Mouse (Mus musculus): ENCODE data around the gene Kif1a. TPM values are rescaled to one million over a fixed set of nuclear protein-coding genes. Genes with fewer than 3 reads are reported as not detected.

The Kif1a gene
- polyA plus RNA-seq, 1 experiment from 2014 or later, result 82.8 TPM

- H3K4me3 ChIP-seq (ENCODE audit: low read depth, low read length), result no peak overlapping the region
- H3K4me2 ChIP-seq (replicated peaks; ENCODE audit: low read depth, low read length), result no peak overlapping the region
- 83% methylated on average over 5 of the region's 5 CpGs for WGBS
- H3K4me1 ChIP-seq (replicated peaks; ENCODE audit: control insufficient read depth, insufficient read depth, low read length), result no peaks in the 10 kb centered on the region
- H3K36me3 ChIP-seq (ENCODE audit: control insufficient read depth, insufficient read depth, low read length), result peaks cover 3% of the 10 kb centered on the region; the same call in 1 of the 2 replicates
- no peak overlapping the region for H3K27ac ChIP-seq (ENCODE audit: low read depth, low read length)
- no peak overlapping the region for H3K9ac ChIP-seq (ENCODE audit: low read depth, low read length)
- DNase-seq (ENCODE audit: low spot score), result no peak
- no peaks in the 10 kb centered on the region for H3K9me3 ChIP-seq (ENCODE audit: control insufficient read depth, low read length)
- ATAC-seq (ENCODE audit: low FRiP score), result no peak; the same call in 1 of the 2 replicates
- no peaks in the 10 kb centered on the region for H3K27me3 ChIP-seq (ENCODE audit: control insufficient read depth, insufficient read depth, low read length)
Observed at GRCm38 (mm10) chr1:93063694-93064093, 38.1 kb downstream of the Kif1a start.

GRCm38 (mm10) chr1:93051124-93051833 lies 50.5 kb downstream of the Kif1a start:
- Histone ChIP-seq H3K9me3 (ENCODE audit: control insufficient read depth, low read length) (no peaks in the 10 kb centered on the region), H3K27me3 (ENCODE audit: control insufficient read depth, insufficient read depth, low read length) (no peaks in the 10 kb centered on the region), H3K4me3 (ENCODE audit: low read depth, low read length) (no peak overlapping the region), H3K36me3 (ENCODE audit: control insufficient read depth, insufficient read depth, low read length) (peaks cover 12% of the 10 kb centered on the region), H3K4me2 (replicated peaks; ENCODE audit: low read depth, low read length) (no peak overlapping the region), H3K4me1 (replicated peaks; ENCODE audit: control insufficient read depth, insufficient read depth, low read length) (no peaks in the 10 kb centered on the region), H3K27ac (ENCODE audit: low read depth, low read length) (no peak overlapping the region), H3K9ac (ENCODE audit: low read depth, low read length) (no peak overlapping the region)
- ATAC-seq (ENCODE audit: low FRiP score), result no peak
- peak; percentile 4 for DNase-seq (ENCODE audit: low spot score)
- 69% methylated on average over 18 of the region's 23 CpGs for WGBS

- H3K4me3 ChIP-seq (ENCODE audit: low read depth, low read length), result no peak overlapping the region
- no peaks in the 10 kb centered on the region for H3K27me3 ChIP-seq (ENCODE audit: control insufficient read depth, insufficient read depth, low read length)
- H3K36me3 ChIP-seq (ENCODE audit: control insufficient read depth, insufficient read depth, low read length), result peaks cover 5% of the 10 kb centered on the region
- no peaks in the 10 kb centered on the region for H3K9me3 ChIP-seq (ENCODE audit: control insufficient read depth, low read length)
- no peak overlapping the region for H3K9ac ChIP-seq (ENCODE audit: low read depth, low read length)
- H3K4me2 ChIP-seq (replicated peaks; ENCODE audit: low read depth, low read length), result no peak overlapping the region
- DNase-seq (ENCODE audit: low spot score), result no peak
- WGBS, result 86% methylated on average over 3 of the region's 3 CpGs
- no peak overlapping the region for H3K27ac ChIP-seq (ENCODE audit: low read depth, low read length)
- H3K4me1 ChIP-seq (replicated peaks; ENCODE audit: control insufficient read depth, insufficient read depth, low read length), result no peaks in the 10 kb centered on the region
- no peak for ATAC-seq (ENCODE audit: low FRiP score)
Observed at GRCm38 (mm10) chr1:93050071-93050470, 51.7 kb downstream of the Kif1a start.

GRCm38 (mm10) chr1:93046153-93046789 lies 55.5 kb downstream of the Kif1a start:
- no peak overlapping the region for H3K27ac ChIP-seq (ENCODE audit: low read depth, low read length)
- DNase-seq (ENCODE audit: low spot score) (no peak), ATAC-seq (ENCODE audit: low FRiP score) (no peak)
- H3K27me3 ChIP-seq (ENCODE audit: control insufficient read depth, insufficient read depth, low read length), result no peaks in the 10 kb centered on the region
- H3K36me3 ChIP-seq (ENCODE audit: control insufficient read depth, insufficient read depth, low read length), result no peaks in the 10 kb centered on the region
- no peaks in the 10 kb centered on the region for H3K4me1 ChIP-seq (replicated peaks; ENCODE audit: control insufficient read depth, insufficient read depth, low read length)
- WGBS, result 88% methylated on average over 10 of the region's 10 CpGs
- no peak overlapping the region for H3K4me3 ChIP-seq (ENCODE audit: low read depth, low read length)
- H3K9me3 ChIP-seq (ENCODE audit: control insufficient read depth, low read length), result no peaks in the 10 kb centered on the region
- no peak overlapping the region for H3K9ac ChIP-seq (ENCODE audit: low read depth, low read length)
- H3K4me2 ChIP-seq (replicated peaks; ENCODE audit: low read depth, low read length), result no peak overlapping the region

GRCm38 (mm10) chr1:93035981-93036380 lies 65.8 kb downstream of the Kif1a start:
- ATAC-seq (ENCODE audit: low FRiP score), result no peak
- DNase-seq (ENCODE audit: low spot score), result no peak
- no peaks in the 10 kb centered on the region for H3K9me3 ChIP-seq (ENCODE audit: control insufficient read depth, low read length)
- H3K4me2 ChIP-seq (replicated peaks; ENCODE audit: low read depth, low read length), result no peak overlapping the region
- H3K9ac ChIP-seq (ENCODE audit: low read depth, low read length), result no peak overlapping the region
- WGBS, result 78% methylated on average over 4 of the region's 4 CpGs
- no peaks in the 10 kb centered on the region for H3K27me3 ChIP-seq (ENCODE audit: control insufficient read depth, insufficient read depth, low read length)
- no peak overlapping the region for H3K4me3 ChIP-seq (ENCODE audit: low read depth, low read length)
- H3K36me3 ChIP-seq (ENCODE audit: control insufficient read depth, insufficient read depth, low read length), result peaks cover 7% of the 10 kb centered on the region
- no peaks in the 10 kb centered on the region for H3K4me1 ChIP-seq (replicated peaks; ENCODE audit: control insufficient read depth, insufficient read depth, low read length)
- H3K27ac ChIP-seq (ENCODE audit: low read depth, low read length), result no peak overlapping the region

GRCm38 (mm10) chr1:93033989-93034388 lies 67.8 kb downstream of the Kif1a start:
- Histone ChIP-seq H3K27ac (ENCODE audit: low read depth, low read length) (0 out of 2 replicates have a peak overlapping the region, but pooled peaks have one; percentile 9), H3K27me3 (ENCODE audit: control insufficient read depth, insufficient read depth, low read length) (no peaks in the 10 kb centered on the region), H3K4me2 (replicated peaks; ENCODE audit: low read depth, low read length) (no peak overlapping the region), H3K4me1 (replicated peaks; ENCODE audit: control insufficient read depth, insufficient read depth, low read length) (no peaks in the 10 kb centered on the region), H3K9me3 (ENCODE audit: control insufficient read depth, low read length) (no peaks in the 10 kb centered on the region), H3K36me3 (ENCODE audit: control insufficient read depth, insufficient read depth, low read length) (peaks cover 4% of the 10 kb centered on the region), H3K4me3 (ENCODE audit: low read depth, low read length) (no peak overlapping the region), H3K9ac (ENCODE audit: low read depth, low read length) (no peak overlapping the region)
- ATAC-seq (ENCODE audit: low FRiP score), result no peak
- DNase-seq (ENCODE audit: low spot score), result no peak
- 57% methylated on average over 8 of the region's 8 CpGs for WGBS

GRCm38 (mm10) chr1:93031199-93031598 lies 70.6 kb downstream of the Kif1a start:
- no peaks in the 10 kb centered on the region for H3K4me1 ChIP-seq (replicated peaks; ENCODE audit: control insufficient read depth, insufficient read depth, low read length)
- no peaks in the 10 kb centered on the region for H3K9me3 ChIP-seq (ENCODE audit: control insufficient read depth, low read length)
- no peak overlapping the region for H3K4me3 ChIP-seq (ENCODE audit: low read depth, low read length)
- H3K27ac ChIP-seq (ENCODE audit: low read depth, low read length), result no peak overlapping the region
- WGBS, result 92% methylated on average over 3 of the region's 3 CpGs
- no peak overlapping the region for H3K4me2 ChIP-seq (replicated peaks; ENCODE audit: low read depth, low read length)
- no peaks in the 10 kb centered on the region for H3K27me3 ChIP-seq (ENCODE audit: control insufficient read depth, insufficient read depth, low read length)
- no peaks in the 10 kb centered on the region for H3K36me3 ChIP-seq (ENCODE audit: control insufficient read depth, insufficient read depth, low read length)
- no peak for DNase-seq (ENCODE audit: low spot score)
- no peak for ATAC-seq (ENCODE audit: low FRiP score)
- H3K9ac ChIP-seq (ENCODE audit: low read depth, low read length), result no peak overlapping the region

GRCm38 (mm10) chr1:93030060-93030459 lies 71.7 kb downstream of the Kif1a start:
- no peaks in the 10 kb centered on the region for H3K36me3 ChIP-seq (ENCODE audit: control insufficient read depth, insufficient read depth, low read length)
- no peaks in the 10 kb centered on the region for H3K27me3 ChIP-seq (ENCODE audit: control insufficient read depth, insufficient read depth, low read length)
- H3K4me2 ChIP-seq (replicated peaks; ENCODE audit: low read depth, low read length), result no peak overlapping the region
- 86% methylated on average over 2 of the region's 2 CpGs for WGBS
- no peaks in the 10 kb centered on the region for H3K9me3 ChIP-seq (ENCODE audit: control insufficient read depth, low read length)
- ATAC-seq (ENCODE audit: low FRiP score), result no peak
- H3K4me1 ChIP-seq (replicated peaks; ENCODE audit: control insufficient read depth, insufficient read depth, low read length), result no peaks in the 10 kb centered on the region
- no peak overlapping the region for H3K4me3 ChIP-seq (ENCODE audit: low read depth, low read length)
- no peak for DNase-seq (ENCODE audit: low spot score)
- no peak overlapping the region for H3K27ac ChIP-seq (ENCODE audit: low read depth, low read length)
- H3K9ac ChIP-seq (ENCODE audit: low read depth, low read length), result no peak overlapping the region

- Histone ChIP-seq H3K36me3 (ENCODE audit: control insufficient read depth, insufficient read depth, low read length) (no peaks in the 10 kb centered on the region), H3K9ac (ENCODE audit: low read depth, low read length) (no peak overlapping the region), H3K27ac (ENCODE audit: low read depth, low read length) (no peak overlapping the region), H3K9me3 (ENCODE audit: control insufficient read depth, low read length) (no peaks in the 10 kb centered on the region), H3K27me3 (ENCODE audit: control insufficient read depth, insufficient read depth, low read length) (no peaks in the 10 kb centered on the region), H3K4me3 (ENCODE audit: low read depth, low read length) (no peak overlapping the region), H3K4me2 (replicated peaks; ENCODE audit: low read depth, low read length) (no peak overlapping the region), H3K4me1 (replicated peaks; ENCODE audit: control insufficient read depth, insufficient read depth, low read length) (no peaks in the 10 kb centered on the region)
- no peak for ATAC-seq (ENCODE audit: low FRiP score)
- WGBS, result 93% methylated on average over 10 of the region's 10 CpGs
- DNase-seq (ENCODE audit: low spot score), result no peak
Observed at GRCm38 (mm10) chr1:93029387-93029786, 72.4 kb downstream of the Kif1a start.

Data from hindbrain, embryonic 11.5 days (tissue).